Mouse (Mus musculus) liver, embryonic 14.5 days (tissue): ENCODE measurements around the gene Akt3. TPM values are rescaled to one million over a fixed set of nuclear protein-coding genes. Genes with fewer than 3 reads are reported as not detected.

ENCODE experiments used
- ATAC-seq: fragments of 200-750 bp; cut with Nextera tagmentation; 2 replicates; pipeline ENCODE4 v1.8.0; 2017; ENCODE audit warnings: moderate number of reproducible peaks, mild to moderate bottlenecking, moderate library complexity; ENCODE audit not compliant: insufficient read depth
- DNase-seq, 3 experiments: peaks; one replicate each; pipeline ENCODE4 v3.0.0-alpha.2; 2012 to 2013; ENCODE audit warnings: low read depth in 3 of 3, low spot score in 3 of 3
- H3K27ac ChIP-seq: fragments of 300-500 bp; sonication (generic); 2 replicates; pipeline ENCODE4 v1.5.1; 2014; ENCODE audit warnings: moderate library complexity, mild to moderate bottlenecking, control low read depth, inconsistent platforms
- H3K27me3 ChIP-seq: fragments of 300-500 bp; sonication (generic); 2 replicates; pipeline ENCODE4 v1.6.1; 2014; ENCODE audit warnings: mild to moderate bottlenecking, low read length, moderate library complexity; ENCODE audit not compliant: control insufficient read depth, insufficient read depth
- H3K36me3 ChIP-seq: fragments of 300-500 bp; sonication (generic); replicated peaks from 2 replicates; pipeline ENCODE4 v1.6.1; 2014; ENCODE audit warnings: low read depth; ENCODE audit not compliant: control insufficient read depth, insufficient read depth
- H3K4me1 ChIP-seq, 2 experiments: fragments of 200-500 bp in 1 of 2; fragments of 300-500 bp in 1 of 2; sonication (generic) in 1 of 2; replicated peaks; 2 replicates each; pipeline ENCODE4 v1.6.1; 2012 to 2014; ENCODE audit warnings: antibody characterized with exemption in 1 of 2, inconsistent platforms in 1 of 2, low read length in 1 of 2; ENCODE audit not compliant: control insufficient read depth in 2 of 2, insufficient read depth in 2 of 2
- H3K4me2 ChIP-seq: fragments of 300-500 bp; sonication (generic); 2 replicates; pipeline ENCODE4 v1.6.1; 2014; ENCODE audit warnings: low read depth, mild to moderate bottlenecking, control low read depth, moderate library complexity
- H3K4me3 ChIP-seq, 2 experiments: fragments of 200-500 bp in 1 of 2; fragments of 300-500 bp in 1 of 2; sonication (generic) in 1 of 2; 2 replicates each; pipeline ENCODE4 v1.5.1; 2012 to 2014; ENCODE audit warnings: low read depth in 2 of 2, low read length in 2 of 2, mild to moderate bottlenecking in 2 of 2, control low read depth in 1 of 2, inconsistent platforms in 1 of 2, moderate library complexity in 1 of 2; ENCODE audit not compliant: insufficient read depth in 1 of 2
- H3K9ac ChIP-seq: fragments of 300-500 bp; sonication (generic); replicated peaks from 2 replicates; pipeline ENCODE4 v1.6.1; 2014; ENCODE audit warnings: mild to moderate bottlenecking, control low read depth, moderate library complexity
- H3K9me3 ChIP-seq: fragments of 300-500 bp; sonication (generic); 2 replicates; pipeline ENCODE4 v1.6.1; 2016; ENCODE audit warnings: low read length, mixed read lengths; ENCODE audit not compliant: control insufficient read depth
- CTCF ChIP-seq: IDR thresholded peaks from 2 replicates; pipeline ENCODE4 v1.5.1; 2016; ENCODE audit warnings: antibody characterized with exemption, low read depth, control low read depth
- EP300 ChIP-seq: IDR thresholded peaks from 2 replicates; pipeline ENCODE4 v1.6.1; 2016; ENCODE audit warnings: antibody characterized with exemption, low read depth
- WGBS: fragments of 180-500 bp; shearing (Covaris S2); extraction: QIAGEN DNeasy Blood & Tissue Kit; methylation state at CpG from one replicate; pipeline ENCODE4 v1.1.7; 2014; ENCODE audit not compliant: insufficient replicate concordance; 5-methylcytosine and 5-hydroxymethylcytosine counted together
- polyA plus RNA-seq, 2 experiments: library from polyadenylated mRNA; depleted of rRNA in 1 of 2; stranded (reverse) in 1 of 2; unstranded in 1 of 2; fragments of >200 nt; fragmentation: Nextera tagmentation in 1 of 2; extraction: Ambion mirVana in 1 of 2; gene quantifications; 2 replicates each; pipeline versions ENCODE4 v1.2.1 to v1.2.3; 2012 to 2014

Akt3 gene
- polyA plus RNA-seq, 2 experiments, result 0.56 to 1.1 TPM

GRCm38 (mm10) chr1:177175436-177175835 lies 82.6 kb downstream of the Akt3 start:
- Histone ChIP-seq H3K4me2 (no peak overlapping the region), H3K27me3 (no peaks in the 10 kb centered on the region), H3K4me1 (no peaks in the 10 kb centered on the region), H3K9me3 (no peaks in the 10 kb centered on the region), H3K36me3 (no peaks in the 10 kb centered on the region), H3K27ac (no peak overlapping the region), H3K9ac (no peak overlapping the region), H3K4me3 (no peak overlapping the region)
- TF ChIP-seq CTCF (no peak), EP300 (no peak)
- DNase-seq, result no peak
- no peak for ATAC-seq

GRCm38 (mm10) chr1:177171300-177171699 lies 86.7 kb downstream of the Akt3 start:
- ATAC-seq, result no peak
- H3K27me3 ChIP-seq, result no peaks in the 10 kb centered on the region
- no peak overlapping the region for H3K27ac ChIP-seq
- no peak for TF ChIP-seq EP300
- TF ChIP-seq CTCF, result no peak
- H3K9me3 ChIP-seq, result no peaks in the 10 kb centered on the region
- H3K9ac ChIP-seq, result no peak overlapping the region
- H3K4me1 ChIP-seq, result no peaks in the 10 kb centered on the region
- no peak overlapping the region for H3K4me2 ChIP-seq
- no peak overlapping the region for H3K4me3 ChIP-seq
- no peak for DNase-seq
- H3K36me3 ChIP-seq, result no peaks in the 10 kb centered on the region

GRCm38 (mm10) chr1:177165789-177166188 lies 92.2 kb downstream of the Akt3 start:
- TF ChIP-seq EP300, result no peak
- TF ChIP-seq CTCF, result no peak
- no peaks in the 10 kb centered on the region for H3K4me1 ChIP-seq
- WGBS, result 49% methylated on average over 2 of the region's 2 CpGs
- no peak overlapping the region for H3K4me2 ChIP-seq
- no peaks in the 10 kb centered on the region for H3K9me3 ChIP-seq
- H3K27ac ChIP-seq, result no peak overlapping the region
- ATAC-seq (no peak), DNase-seq (no peak)
- H3K27me3 ChIP-seq, result no peaks in the 10 kb centered on the region
- no peaks in the 10 kb centered on the region for H3K36me3 ChIP-seq
- no peak overlapping the region for H3K9ac ChIP-seq
- H3K4me3 ChIP-seq, result no peak overlapping the region

GRCm38 (mm10) chr1:177165336-177165735 lies 92.7 kb downstream of the Akt3 start:
- 61% methylated on average over 2 of the region's 2 CpGs for WGBS
- Histone ChIP-seq H3K27me3 (no peaks in the 10 kb centered on the region), H3K27ac (no peak overlapping the region), H3K4me1 (no peaks in the 10 kb centered on the region), H3K4me2 (no peak overlapping the region), H3K4me3 (no peak overlapping the region), H3K36me3 (no peaks in the 10 kb centered on the region), H3K9ac (no peak overlapping the region), H3K9me3 (no peaks in the 10 kb centered on the region)
- TF ChIP-seq CTCF (no peak), EP300 (no peak)
- DNase-seq (no peak), ATAC-seq (no peak)

- Histone ChIP-seq H3K36me3 (no peaks in the 10 kb centered on the region), H3K9me3 (no peaks in the 10 kb centered on the region), H3K4me2 (no peak overlapping the region), H3K27me3 (no peaks in the 10 kb centered on the region), H3K4me1 (no peaks in the 10 kb centered on the region), H3K27ac (no peak overlapping the region), H3K9ac (no peak overlapping the region), H3K4me3 (no peak overlapping the region)
- ATAC-seq, result no peak
- no peak for TF ChIP-seq EP300
- no peak for TF ChIP-seq CTCF
- 60% methylated on average over 11 of the region's 11 CpGs for WGBS
- DNase-seq, result no peak
These were observed 107.5 kb downstream of the Akt3 start for GRCm38 (mm10) chr1:177150344-177151021.
